Mouse (Mus musculus): ENCODE results near the gene Stab2.

Gene Stab2

DNA sequence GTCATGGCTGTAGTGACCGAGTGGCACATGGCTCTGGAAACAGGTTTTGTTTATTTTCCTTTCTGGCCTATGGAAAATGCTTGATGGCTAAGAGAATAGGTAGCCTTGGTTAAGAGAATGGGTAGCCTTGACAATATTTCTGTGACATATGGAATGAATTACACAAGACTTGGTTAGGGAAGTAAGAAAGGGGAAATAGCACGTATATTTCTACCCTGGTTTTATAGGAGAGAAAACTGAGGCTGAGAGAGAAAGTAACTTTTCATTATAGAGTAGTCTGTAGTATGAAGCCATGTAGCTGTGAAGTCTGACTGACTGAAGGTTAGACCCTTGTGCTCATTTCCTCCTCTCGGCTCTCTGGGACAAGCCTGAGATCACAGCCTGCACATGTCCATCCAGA is 180.9 kb downstream of the Stab2 start:
- no peak for DNase-seq (ENCODE audit: low read depth, low spot score)

DNA sequence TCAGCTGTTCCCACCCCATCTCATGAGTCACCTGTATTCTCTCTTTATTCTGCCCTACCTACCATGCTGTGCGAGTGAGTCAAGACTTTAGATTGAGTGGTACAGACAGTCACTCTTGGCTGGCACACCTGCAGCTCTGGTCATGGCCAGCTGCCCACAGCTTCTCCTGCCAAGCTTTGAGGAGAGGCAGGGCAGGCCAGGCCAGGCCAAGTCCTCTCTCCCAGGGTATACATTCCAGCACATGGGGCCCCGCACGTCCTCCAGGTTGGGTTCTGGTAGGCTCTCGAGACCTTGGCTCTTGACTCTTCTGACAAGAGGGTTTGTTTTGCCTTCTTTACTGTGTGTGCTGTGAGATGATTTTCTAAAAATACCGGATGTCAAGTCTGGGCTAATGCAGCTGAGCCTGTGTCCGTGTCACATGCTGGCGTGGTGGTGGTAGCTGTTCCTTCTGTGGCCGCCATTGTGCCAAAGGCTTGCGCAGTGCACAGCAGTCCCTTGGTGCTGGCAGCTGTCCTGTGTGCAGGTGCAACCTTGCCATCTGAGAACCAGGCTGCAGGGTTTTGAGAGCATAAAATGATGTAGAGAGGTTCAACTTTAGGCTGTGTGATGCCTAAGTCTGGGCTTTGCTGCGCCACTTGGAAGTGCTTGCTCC is 181.8 kb downstream of the Stab2 start:
- DNase-seq (ENCODE audit: low read depth, low spot score), result no peak

DNA sequence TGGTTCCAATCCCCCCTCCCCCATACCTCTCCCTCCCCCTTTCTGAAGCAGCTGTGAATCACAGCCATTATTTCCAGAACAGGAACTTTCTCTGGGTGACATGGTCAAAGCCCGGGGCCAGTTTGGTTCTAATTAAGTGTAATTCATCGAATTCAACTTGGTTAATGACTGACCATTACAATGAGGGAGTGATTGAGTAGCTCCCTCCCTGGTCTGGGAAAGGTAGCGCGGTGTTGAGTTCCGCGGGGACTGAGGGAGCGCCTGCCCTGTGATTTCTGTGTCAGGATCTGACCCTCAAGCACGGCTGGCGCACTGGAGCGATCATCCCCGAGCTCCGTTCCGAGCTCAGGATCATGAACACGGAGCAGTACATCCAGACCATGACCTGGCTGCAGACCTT is 183.0 kb downstream of the Stab2 start:
- no peak for DNase-seq (ENCODE audit: low read depth, low spot score)

DNA sequence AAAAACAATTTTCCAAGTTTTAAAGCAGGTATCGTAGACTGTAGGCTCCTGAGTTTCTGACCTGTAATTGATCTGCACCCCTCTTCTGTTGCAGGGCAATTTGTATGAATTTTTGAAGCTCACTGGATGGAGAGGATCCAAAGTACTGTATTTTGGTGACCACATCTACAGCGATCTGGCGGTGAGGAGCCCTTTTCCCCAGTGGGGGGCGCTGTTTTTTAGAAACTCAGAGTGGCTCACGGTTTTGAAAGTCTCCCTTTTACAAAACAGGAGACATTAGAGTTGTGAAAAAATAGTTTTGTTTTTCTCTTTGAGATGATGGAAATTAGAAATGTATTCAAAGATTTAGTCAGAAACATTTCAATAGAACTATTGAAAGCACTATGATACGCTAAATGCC is 183.7 kb downstream of the Stab2 start:
- DNase-seq (ENCODE audit: low read depth, low spot score), result no peak

DNA sequence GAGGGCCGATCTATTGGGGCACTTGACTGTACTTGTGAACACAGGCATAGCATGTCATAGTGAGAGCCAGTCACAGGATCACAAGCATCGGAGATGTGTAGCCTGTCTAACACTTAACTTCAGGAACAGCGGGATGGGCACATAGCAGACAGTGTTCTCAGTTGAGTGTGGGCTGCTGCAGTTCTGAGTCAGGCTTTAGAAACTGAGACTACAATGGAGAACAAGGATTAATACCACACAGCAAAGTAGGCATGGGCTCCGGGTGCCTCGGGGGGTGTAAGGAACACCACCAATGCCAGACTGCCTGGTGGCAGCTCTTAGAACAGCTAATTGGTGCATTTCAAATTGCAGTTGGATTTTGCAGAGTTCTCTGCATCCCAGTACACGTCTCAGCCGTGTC is 186.8 kb downstream of the Stab2 start:
- no peak for DNase-seq (ENCODE audit: low read depth, low spot score)

DNA sequence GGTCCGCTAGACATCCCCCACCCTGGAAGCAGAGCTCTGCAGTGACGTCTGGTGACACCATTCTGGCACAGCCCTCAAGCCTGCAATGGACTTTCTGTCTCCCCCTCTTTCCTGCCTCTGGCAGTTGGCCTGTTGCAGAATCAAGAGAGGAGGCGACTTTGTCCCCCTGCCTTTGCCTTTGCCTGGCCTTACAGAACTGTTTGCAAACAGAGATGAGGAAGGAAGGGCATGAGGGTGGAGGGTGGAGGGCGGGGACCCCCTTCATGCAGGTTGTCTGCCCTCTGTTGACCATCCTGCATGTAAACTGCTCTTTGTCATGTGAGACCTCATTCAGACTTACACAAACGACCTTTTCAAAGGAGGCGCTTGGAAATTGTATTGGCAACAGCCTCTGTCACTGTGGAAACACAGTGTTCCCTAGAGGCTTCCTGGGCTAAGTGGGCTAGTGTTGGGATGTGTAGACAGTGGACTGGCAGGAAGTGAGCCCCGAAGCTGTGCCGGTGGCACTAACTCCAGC is 188.1 kb downstream of the Stab2 start:
- peak; percentile 45 for DNase-seq (ENCODE audit: low read depth, low spot score)

DNA sequence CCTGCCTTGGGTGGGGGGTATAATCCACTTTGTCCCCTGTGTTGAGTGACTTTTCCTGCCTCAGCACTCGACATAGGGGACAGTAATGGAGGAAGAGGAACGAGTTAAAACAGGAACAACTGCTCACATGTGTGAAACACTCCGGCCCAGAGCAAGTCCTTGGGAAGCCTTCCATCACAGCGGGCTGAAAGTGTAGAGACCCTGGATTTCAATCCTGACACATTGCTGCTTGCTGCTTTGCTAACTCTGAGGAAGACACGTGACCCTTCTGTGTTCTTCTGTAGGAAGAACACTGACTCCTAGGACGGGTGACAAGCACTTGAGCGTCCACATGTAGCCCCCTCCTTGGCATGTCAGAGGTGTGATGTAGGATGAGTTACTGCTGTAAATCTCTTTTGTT is 192.7 kb downstream of the Stab2 start:
- DNase-seq (ENCODE audit: low read depth, low spot score), result no peak

DNA sequence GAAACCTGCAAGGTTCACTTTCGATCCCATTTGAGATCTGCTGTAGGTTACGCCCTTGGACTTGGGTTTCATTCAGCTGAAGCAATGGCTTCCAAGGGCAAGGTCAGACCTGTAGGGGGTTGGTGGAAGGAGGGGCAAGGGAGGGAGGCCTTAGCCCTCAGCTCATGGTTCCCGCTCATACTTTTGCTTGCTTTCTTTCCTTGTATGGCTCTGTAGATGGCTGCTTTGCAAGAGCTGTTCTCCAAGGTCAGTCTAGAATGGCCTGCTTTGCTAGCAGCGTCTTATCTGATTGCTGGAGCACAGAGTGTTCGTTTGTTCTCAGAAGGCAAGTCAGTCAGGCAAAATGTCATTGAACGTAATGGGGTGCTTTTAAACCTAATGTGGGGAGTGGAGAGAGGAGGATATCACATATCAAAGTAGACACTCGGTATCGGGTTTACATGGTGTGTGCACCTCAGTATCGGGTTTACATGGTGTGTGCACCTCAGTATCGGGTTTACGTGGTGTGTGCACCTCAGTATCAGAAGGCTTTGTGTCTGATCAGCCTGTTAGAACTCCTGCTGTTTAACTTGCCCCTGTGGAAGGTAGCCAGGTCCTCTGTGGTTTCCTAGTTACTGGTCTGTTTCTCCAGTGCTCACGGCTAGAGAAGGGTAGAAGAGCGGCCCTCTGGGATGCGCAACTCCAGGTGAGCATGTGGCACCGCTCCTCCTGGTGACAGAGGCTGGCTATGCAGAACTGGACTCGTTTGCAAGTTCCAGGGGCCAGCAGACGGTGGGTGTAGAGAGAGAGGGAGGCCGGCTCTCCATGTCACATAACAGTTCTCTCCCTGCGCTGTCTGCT is 193.3 kb downstream of the Stab2 start:
- no peak for DNase-seq (ENCODE audit: low read depth, low spot score)

DNA sequence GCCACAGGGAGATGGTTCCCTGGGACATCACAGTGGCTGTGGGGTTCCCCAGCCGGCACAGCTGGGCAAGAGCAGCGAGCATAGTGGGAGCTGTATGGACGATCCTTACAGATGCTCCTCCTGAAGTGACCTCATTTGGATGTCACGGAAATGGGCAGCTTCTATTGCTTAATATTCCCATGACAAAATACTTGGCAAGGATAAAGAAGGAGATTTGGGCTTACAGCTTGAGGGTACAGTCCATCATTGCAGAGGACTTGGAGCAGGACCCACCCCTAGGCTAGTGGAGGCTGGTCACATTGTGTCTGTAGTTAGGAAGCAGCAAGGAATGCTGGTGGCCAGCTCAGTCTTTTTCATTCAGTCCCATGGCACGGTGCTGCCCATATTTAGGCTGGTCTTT is 197.2 kb downstream of the Stab2 start:
- DNase-seq (ENCODE audit: low read depth, low spot score), result no peak

DNA sequence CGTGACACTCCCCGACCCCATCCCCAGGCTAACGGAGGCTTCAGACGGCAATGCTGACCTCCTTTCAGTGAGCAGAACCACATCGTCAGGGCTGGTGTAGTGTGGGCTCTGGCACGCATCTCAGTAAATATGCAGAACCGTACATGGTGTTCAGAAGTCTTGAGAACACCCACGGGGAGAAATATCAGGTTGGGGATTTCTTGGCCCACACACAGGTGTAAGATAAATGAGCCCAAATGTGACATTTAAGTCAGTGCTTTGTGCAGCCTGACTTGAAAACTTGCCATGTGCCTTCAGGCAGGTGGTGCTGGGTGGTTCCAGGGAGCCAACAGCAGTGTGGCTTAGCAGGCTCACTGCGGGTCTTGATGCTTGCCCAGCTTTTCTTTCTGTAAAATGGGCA is 197.8 kb downstream of the Stab2 start:
- no peak for DNase-seq (ENCODE audit: low read depth, low spot score)

DNA sequence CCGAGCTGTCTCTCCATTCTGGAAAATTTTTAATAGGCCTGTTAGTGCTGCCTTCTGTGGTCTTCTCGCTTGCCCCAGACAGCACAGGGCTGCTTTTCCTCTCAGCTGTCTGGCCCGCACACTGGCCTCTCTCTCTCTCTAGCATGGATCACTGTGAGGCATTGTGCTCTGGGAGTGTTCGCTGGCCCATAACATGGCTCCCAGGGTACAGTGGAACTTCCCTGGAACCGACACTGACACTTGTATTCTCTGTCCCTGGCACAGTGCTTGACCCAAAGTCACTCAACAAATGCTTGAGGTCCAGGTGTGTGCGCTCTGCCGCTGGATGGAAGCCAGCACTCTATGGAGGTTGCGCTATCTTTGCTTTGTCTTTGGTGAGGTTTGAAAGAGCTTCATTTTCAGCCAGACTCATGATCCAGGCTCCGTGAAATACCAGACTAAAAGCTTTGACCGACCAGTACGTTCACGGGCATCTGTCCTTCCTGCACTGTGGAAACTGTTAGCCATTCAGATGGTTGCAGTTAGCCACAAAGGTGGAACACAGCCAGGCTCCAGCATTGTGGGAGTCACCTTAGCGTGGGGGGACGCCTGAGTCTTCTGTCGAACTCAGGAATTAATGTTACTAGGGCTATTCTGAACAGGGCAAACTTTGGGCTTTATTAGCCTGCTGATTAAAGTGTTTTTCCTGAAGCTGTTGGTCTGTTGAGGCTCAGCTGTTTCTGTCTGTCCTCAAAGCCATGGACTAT is 199.6 kb downstream of the Stab2 start:
- DNase-seq (ENCODE audit: low read depth, low spot score), result no peak

DNA sequence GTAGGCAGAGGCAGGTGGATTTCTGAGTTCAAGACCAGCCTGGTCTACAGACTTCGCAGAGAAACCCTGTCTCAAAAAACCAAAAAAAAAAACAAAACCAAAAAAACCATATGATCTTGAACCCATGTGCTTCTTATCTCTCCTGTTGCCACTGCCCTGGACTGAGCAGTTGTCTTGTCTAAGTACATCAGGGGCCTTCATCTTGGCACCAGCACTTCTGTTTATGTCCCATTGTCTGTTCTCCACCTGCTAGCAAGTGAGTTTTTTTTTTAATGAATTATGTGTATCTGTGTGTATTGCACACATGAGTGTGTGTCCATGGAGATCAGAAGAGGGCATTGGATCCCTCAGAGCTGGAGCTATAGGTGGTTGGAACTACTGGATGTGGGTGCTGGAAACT is 200.5 kb downstream of the Stab2 start:
- DNase-seq (ENCODE audit: low read depth, low spot score), result no peak

DNA sequence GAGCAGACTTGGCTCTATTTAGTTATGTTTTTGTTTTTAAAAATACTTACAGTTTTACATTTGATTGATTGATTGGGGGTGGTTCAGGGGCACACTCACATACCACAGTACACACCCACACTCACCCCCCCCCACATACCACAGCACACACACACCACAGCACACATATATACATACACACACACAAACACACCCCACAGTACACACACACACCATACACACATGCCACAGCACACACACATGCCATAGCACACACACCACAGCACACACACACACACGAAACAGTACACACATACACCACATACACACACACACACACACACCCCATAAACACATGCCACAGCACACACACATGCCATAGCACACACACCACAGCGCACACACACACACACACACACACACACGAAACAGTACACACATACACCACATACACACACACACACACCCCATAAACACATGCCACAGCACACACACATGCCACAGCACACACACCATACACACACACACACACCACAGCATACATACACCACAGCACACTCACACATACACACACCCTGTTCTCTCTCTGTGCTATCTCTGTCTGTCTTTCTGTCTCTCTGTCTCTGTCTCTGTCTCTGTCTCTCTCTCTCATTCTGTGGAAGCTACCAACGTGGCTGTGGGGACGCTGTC is 211.6 kb downstream of the Stab2 start:
- DNase-seq (ENCODE audit: low read depth, low spot score), result no peak

DNA sequence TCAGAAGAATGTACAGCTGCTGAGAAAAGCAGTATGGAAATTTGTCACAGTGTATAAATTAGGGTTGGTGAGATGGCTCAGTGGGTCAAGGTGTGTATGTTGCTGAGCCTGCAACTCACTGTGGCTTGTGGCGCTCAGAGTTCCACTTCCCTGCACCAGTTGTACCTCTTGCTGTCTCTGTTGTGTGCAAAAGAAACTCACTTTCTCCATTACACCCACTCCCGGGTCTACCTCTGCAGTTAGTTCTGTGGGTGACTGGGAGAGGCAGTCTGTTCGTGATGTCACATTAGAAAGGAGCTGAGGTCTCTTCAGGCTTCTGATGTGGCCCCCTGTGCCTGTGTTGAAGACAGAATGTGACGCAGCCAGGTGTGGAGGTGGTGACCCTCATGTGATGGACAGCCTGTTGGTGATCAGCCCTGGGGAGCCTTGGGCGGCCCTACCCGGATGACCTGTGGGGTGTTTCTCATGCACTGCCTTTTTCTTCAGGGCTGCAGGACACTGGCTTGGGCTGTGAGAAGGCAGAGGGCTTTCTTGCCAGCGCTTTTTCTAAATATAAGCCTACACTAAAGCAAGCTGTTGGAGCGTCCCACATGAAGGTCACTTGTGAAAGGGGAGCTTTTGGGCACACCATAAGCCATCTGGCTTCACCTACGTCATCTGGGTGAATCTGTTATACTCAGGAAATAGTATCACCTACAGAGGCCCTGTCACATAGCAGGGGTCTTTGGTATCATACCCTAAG is 212.9 kb downstream of the Stab2 start:
- no peak for DNase-seq (ENCODE audit: low read depth, low spot score)

DNA sequence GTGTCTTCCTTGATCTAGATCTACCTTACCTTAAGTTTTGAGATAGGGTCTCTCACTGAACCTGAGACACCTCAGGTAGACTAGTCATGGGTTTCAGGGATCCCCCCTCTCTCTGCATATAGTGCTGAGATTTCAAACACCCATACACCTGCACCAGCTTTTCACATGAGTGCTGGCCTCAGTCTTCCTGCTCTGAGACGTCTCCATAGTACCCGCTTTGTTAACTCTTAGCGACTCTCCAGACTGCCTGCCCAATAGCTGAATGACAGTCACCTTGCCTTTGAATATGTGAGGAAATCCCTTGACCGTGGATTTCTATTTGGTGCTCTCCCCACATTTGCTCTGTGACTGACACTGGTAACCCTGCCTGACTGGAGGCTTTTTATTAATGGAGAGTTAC is 213.6 kb downstream of the Stab2 start:
- DNase-seq (ENCODE audit: low read depth, low spot score), result no peak

DNA sequence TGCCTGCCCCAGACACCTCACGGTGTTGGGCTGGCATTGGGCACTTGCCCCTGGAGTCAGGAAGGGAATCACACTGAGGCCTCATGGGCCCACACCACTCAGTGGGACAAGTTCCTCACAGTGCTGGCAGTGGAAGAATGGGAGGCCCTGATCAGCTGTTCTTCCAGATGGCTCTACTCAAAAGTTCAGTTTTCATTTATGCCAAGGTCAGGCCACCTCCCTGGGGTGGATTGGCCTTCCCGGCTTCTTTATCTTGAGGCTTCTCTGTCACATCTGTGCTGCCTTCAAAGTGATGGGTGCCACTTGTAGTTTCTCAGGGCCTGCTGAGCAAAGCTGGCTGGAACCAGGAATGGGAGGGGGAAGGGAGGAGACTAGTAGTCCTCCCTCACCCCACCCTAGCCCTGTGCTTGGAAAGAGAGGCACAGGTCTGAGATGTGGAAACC is 214.3 kb downstream of the Stab2 start:
- no peak for DNase-seq (ENCODE audit: low read depth, low spot score)

DNA sequence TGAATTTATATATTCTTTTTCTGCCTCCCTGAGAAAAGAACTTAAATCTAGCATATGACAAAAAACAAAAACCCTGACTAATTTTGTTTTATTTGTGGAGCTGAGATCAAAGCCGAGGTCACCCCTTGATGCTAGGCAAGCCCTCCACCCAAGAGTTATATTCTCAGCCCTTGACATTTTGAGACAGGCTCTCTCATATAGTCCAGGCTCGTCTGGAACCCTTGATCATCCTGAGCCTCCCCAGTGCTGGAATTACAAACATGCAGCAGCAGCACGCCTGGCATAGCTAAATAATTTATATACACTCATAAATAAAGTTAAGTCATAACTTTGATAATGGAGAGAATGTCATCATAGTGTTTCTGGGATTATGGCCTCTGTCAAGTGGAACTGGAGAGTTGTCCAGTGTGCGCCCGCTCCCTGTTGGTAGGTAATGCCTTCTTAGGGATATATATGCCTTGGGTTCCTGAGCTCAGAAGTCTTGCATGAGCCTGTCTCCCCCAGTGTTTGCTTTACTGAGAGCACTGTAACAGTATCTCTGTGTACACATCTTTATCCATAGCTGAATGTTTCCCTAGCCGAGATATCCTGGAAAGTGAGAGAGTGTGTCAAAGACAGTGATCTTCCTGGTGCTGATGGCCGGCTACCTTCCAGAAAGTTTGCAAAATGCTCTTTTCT is 216.2 kb downstream of the Stab2 start:
- no peak for DNase-seq (ENCODE audit: low read depth, low spot score)
